Mouse (Mus musculus) cerebellum, adult 2 months (tissue): ENCODE measurements at regions not wholly inside any gene's neighbourhood (a gene's known extent, or its start where the extent isn't known, plus 50 kb on each side); places are given as distances from the start of the nearest gene placed in this dataset.

Experiments
- DNase-seq, 2 experiments: peaks; one replicate each; pipeline ENCODE4 v3.0.0; 2021
- H3K27ac ChIP-seq: fragments of 200-500 bp; 2 replicates; pipeline ENCODE4 v1.5.1; 2012; ENCODE audit warnings: low read length, control low read depth, inconsistent platforms; ENCODE audit not compliant: insufficient read depth
- H3K27me3 ChIP-seq: fragments of 200-500 bp; 2 replicates; pipeline ENCODE4 v1.6.1; 2012; ENCODE audit warnings: inconsistent platforms, mild to moderate bottlenecking, low read length, moderate library complexity; ENCODE audit not compliant: control insufficient read depth, insufficient read depth
- H3K4me1 ChIP-seq: fragments of 200-500 bp; 2 replicates; pipeline ENCODE4 v1.6.1; 2011; ENCODE audit warnings: low read length; ENCODE audit not compliant: control insufficient read depth, insufficient read depth
- H3K4me3 ChIP-seq: fragments of 200-500 bp; replicated peaks from 2 replicates; pipeline ENCODE3; 2011; ENCODE audit warnings: mild to moderate bottlenecking, low read depth, low read length, control low read depth; ENCODE audit not compliant: insufficient read depth
- CTCF ChIP-seq: fragments of 200-500 bp; IDR thresholded peaks from 2 replicates; pipeline ENCODE4 v1.5.1; 2011; ENCODE audit warnings: low read depth, mild to moderate bottlenecking, control low read depth, low read length, moderate library complexity, borderline replicate concordance; ENCODE audit not compliant: insufficient read depth
- POLR2A ChIP-seq: fragments of 200-500 bp; IDR thresholded peaks from 2 replicates; pipeline ENCODE4 v1.6.1; 2011; ENCODE audit warnings: low read length, control low read depth, borderline replicate concordance; ENCODE audit not compliant: insufficient read depth
- WGBS: fragments of 180-500 bp; shearing (Covaris S2); methylation state at CpG from one replicate; pipeline ENCODE4 v1.1.7; 2018; 5-methylcytosine and 5-hydroxymethylcytosine counted together

DNA sequence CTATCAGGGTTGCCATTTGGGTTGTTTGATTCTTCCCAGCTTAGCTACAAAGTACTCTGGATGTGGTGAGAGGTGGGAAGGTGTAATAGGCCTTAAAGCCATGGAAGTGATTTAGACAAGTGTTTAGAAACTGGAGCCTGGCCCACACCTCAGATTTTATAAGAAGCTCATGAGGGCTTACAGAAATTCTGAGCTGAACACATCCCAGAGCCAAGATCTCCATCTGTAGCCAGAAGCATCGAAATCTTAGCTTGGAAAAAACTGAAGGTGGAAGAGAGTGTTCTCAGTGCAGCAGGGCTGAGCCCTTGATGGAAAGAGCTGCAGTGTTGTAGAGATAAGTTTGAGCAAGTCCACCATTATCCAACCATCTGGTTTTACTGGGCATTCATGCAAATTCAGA lies 86.4 kb upstream of the Trabd2b start:
- no peak overlapping the region for H3K27ac ChIP-seq
- no peak overlapping the region for H3K4me3 ChIP-seq
- H3K4me1 ChIP-seq: no peaks in the 10 kb centered on the region
- DNase-seq: no peak
- no peak for TF ChIP-seq POLR2A
- TF ChIP-seq CTCF: no peak
- 34% methylated on average over 1 of the region's 1 CpGs for WGBS
- H3K27me3 ChIP-seq: no peaks in the 10 kb centered on the region

DNA sequence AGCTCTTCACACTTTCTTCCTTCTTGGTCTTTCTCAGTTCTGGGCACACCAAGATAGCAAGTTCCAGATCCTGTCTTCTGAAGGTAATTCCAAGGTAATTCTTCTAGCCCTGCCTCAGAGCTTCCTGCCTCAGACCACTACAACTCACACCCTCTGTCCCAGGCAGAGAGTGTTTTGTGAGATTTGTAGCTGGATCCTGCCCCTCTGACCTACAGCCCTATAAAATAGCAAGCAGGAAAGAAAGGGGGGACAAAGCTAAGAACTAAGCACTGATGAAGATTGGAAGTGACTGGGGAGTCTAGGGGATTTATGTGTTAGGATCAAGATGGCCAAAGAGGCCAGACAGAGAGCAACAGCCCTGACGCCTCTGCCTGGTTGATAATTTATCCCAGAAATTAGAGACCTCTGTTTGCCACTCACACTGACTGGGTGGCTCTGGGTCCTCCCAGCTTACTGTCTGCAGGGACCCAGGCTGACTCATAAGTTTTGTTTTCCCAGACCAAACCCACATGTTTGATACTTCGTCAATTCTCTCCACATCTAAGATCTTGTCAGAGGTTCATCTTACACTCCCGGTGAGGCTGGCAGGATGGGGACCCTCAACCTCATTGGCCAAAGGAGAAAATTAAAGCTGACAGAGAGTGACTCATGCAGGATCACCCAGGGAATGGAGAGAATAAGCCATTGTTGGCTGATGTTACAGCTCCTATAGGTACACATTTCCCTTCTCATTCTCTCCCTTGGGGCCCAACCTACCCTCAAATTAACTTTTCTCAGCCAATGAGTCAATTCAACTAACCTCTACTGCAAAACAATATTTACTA lies 84.8 kb upstream of the Trabd2b start:
- TF ChIP-seq POLR2A (no peak), CTCF (no peak)
- Histone ChIP-seq H3K4me3 (no peak overlapping the region), H3K27me3 (no peaks in the 10 kb centered on the region), H3K4me1 (no peaks in the 10 kb centered on the region), H3K27ac (no peak overlapping the region)
- WGBS: 74% methylated on average over 3 of the region's 3 CpGs
- DNase-seq: no peak

DNA sequence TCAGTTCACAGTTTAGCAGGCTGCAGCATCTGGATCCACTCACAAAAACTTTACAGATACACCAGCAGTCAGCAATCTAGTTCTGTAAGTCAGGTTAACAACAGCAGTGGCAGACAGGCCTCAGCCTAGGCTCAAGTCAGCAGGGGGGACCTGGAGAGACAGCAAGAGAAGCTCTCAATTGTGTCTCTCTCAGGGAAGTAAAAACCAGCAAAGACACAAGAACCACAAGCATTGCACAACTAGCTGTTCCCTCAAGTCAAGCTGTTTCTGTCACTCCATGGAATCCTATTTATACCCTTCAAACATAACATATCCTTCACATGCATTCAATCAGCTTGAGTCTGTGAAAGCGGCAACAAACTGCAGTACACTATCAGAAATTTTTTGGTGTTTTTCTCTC lies 76.5 kb upstream of the Trabd2b start:
- no peak for DNase-seq
- TF ChIP-seq POLR2A (no peak), CTCF (no peak)
- no peaks in the 10 kb centered on the region for H3K27me3 ChIP-seq
- WGBS: 90% methylated on average over 1 of the region's 1 CpGs
- H3K4me3 ChIP-seq: no peak overlapping the region
- H3K4me1 ChIP-seq: no peaks in the 10 kb centered on the region
- no peak overlapping the region for H3K27ac ChIP-seq

DNA sequence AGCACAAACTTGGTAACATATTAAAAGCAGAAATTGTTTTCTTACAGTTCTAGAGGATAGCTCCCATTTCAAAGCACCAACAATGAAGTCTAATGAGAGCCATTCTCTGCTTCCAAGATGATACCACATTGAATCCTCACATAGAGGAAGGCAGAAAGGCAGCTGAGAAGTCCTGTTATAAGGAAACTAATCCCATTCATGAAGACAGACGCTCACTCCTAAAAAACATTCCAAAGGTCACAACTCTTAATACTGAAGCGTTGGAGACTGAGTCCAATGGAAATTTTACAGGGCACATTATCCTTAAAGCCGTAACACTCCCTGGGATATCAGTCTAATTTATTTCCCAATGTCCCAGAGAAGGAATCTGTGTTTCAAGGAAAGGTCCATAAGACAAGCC lies 75.4 kb upstream of the Trabd2b start:
- H3K27me3 ChIP-seq: no peaks in the 10 kb centered on the region
- no peak overlapping the region for H3K27ac ChIP-seq
- DNase-seq: no peak
- WGBS: 82% methylated on average over 3 of the region's 3 CpGs
- no peaks in the 10 kb centered on the region for H3K4me1 ChIP-seq
- TF ChIP-seq CTCF (no peak), POLR2A (no peak)
- no peak overlapping the region for H3K4me3 ChIP-seq

DNA sequence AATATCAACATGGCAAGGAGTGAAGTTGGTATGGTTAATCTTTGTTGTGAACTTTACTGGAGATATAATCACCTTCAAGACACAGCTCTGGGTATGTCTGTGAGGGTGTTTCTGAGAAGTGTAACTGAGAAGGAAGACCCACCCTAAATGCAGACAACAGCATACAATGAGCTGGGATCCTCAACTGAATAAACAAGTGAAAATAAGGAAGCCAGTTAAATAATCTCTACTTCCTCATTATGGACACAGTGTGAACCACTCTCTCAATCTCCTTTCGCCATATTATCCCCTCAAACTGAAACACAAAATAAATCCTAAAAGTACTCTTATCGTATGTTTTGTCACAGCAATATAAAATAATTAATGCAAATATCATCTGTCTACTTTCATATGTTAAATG lies 71.7 kb upstream of the Trabd2b start:
- no peak for DNase-seq
- Histone ChIP-seq H3K4me1 (no peaks in the 10 kb centered on the region), H3K27ac (no peak overlapping the region), H3K4me3 (no peak overlapping the region), H3K27me3 (no peaks in the 10 kb centered on the region)
- TF ChIP-seq POLR2A (no peak), CTCF (no peak)
- 91% methylated on average over 2 of the region's 2 CpGs for WGBS

DNA sequence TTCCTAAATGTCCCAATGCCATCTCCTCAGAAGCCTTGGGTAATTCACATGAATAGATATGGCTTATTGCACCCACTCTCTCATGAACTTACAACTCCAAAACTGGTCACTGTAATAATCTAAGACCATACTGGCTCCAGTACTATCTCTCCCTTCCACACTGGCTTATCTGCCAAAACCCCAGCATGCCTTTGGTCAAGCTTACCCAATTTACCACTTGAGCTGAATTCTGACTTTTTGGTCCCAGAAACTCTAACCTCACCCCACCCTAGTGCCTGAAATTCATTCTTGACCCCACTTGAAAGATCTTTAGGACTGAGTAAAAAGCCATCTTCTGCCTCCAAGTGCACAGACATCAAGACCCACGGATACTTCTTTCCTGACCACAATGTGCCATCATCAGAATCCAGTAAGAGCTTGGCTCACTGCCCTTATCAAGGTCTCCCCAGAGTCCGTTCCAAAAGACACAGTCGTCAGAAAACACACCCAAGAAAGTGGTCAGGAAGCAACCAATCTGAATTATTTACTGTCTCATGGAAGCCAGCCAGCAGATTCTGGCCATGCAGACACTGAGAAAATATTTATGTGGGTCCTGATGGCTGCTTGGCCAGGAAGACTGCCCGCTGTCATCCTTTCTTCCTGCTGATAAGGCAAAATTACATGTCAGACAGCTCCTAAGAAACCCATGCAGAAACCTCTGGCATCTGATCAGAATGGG lies 70.3 kb upstream of the Trabd2b start:
- Histone ChIP-seq H3K27me3 (no peaks in the 10 kb centered on the region), H3K4me3 (no peak overlapping the region), H3K4me1 (no peaks in the 10 kb centered on the region), H3K27ac (no peak overlapping the region)
- no peak for DNase-seq
- no peak for TF ChIP-seq CTCF
- TF ChIP-seq POLR2A: no peak
- 5% methylated on average over 4 of the region's 4 CpGs for WGBS

DNA sequence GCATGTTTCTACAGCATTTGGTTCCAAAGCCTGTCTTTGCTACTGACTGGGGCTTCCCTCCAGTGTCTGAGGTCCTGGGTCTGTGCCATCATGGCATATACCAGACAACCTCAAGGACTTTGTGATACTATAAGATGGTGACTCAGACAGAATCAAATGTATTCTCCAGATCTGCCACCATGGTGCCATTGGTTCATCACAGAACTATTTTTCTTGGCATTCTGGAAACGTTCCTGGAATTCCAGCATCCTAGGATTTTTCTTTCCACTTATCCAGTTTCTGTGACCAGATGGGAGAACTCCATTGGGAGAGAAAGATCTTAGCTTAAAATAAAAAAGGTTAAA lies 69.8 kb upstream of the Trabd2b start:
- 4% methylated on average over 1 of the region's 1 CpGs for WGBS
- no peak for DNase-seq
- Histone ChIP-seq H3K27me3 (no peaks in the 10 kb centered on the region), H3K4me1 (no peaks in the 10 kb centered on the region), H3K27ac (no peak overlapping the region), H3K4me3 (no peak overlapping the region)
- TF ChIP-seq POLR2A: no peak
- TF ChIP-seq CTCF: no peak

DNA sequence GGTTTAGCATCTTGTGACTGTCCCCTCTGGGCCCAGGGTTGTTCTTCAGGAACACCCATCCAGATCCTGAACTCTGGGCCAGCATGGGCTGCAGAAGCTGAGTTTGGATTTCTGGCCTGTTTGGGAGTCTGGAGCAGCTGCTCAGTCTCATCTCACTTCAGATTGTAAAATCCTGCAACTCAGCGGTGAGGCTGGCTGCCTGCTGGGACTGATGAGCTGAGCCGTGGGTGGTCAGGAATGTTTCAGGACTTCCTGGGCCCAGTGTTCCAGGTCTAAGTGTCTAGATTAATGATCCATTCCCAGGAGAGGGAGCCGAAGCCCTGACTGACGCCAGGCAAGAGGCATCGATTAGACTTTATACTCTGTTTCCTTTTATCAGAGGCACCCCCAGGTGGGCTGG lies 66.7 kb upstream of the Trabd2b start:
- TF ChIP-seq POLR2A (no peak), CTCF (no peak)
- H3K27me3 ChIP-seq: no peaks in the 10 kb centered on the region
- H3K27ac ChIP-seq: no peak overlapping the region
- H3K4me1 ChIP-seq: no peaks in the 10 kb centered on the region
- no peak for DNase-seq
- 62% methylated on average over 5 of the region's 5 CpGs for WGBS
- H3K4me3 ChIP-seq: no peak overlapping the region
